Mouse (Mus musculus): ENCODE results near the gene Dnajc17. TPM values are rescaled to one million over a fixed set of nuclear protein-coding genes. Genes with fewer than 3 reads are reported as not detected.

Dnajc17 gene
- total and polyA plus RNA-seq, 3 experiments = 14.7 to 15.8 TPM; not detected in 1

DNA sequence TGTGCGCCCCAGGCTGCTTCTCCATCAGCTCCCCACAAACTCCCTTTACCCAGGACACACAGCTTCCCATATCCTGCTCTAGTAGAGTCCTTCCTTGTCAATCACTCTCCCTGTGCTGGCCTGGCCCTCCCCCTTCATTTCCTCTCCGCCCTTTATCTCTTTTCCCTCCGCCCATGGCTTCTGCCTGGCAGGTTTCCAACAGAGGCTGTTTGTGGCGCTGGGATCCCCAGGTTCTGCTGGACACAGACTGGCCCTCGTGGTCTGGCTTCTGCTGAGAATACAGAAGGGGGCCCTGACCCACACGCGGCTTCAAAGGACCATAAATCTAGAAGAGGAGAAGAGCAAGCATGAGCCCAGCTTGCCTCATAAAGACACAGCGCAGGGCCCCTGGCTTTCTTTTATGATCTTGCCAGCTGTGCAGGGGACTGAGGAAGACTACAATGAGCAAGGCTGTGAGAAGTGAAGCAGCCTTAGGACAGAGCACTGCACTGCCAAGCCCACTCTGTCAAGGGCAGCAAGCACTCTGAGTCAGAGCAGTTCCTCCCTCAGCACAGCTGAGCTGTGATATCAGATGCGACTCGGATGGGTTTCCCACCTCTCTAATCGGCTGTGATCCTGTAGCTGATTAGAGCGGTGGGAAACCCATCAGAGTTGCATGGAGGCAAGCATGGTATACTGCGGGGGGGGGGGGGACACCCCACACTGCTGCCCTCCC, 35.6 kb downstream of the Dnajc17 start (continued):
- TF ChIP-seq MAZ (IDR thresholded peaks at IDR 0.05; ENCODE audit: low read depth, low read length) (0 out of 2 replicates have a peak, but pooled peaks have one; percentile 37), UBTF (IDR thresholded peaks at IDR 0.05; ENCODE audit: borderline replicate concordance, insufficient read depth, low read depth, low read length) (no peak)

- H3K4me3 ChIP-seq (ENCODE audit: control insufficient read depth in 1 of 2, insufficient read depth in 1 of 2, low read depth in 2 of 2, low read length in 2 of 2) = peak overlapping the region; percentile 27 to 44
- no peaks in the 10 kb centered on the region for H3K79me2 ChIP-seq (ENCODE audit: control insufficient read depth, insufficient read depth, low read length, poor library complexity)
- H3K27ac ChIP-seq (ENCODE audit: control insufficient read depth, low read depth, low read length) = peak overlapping the region; percentile 65
- H3K9me3 ChIP-seq (replicated peaks; ENCODE audit: insufficient read depth, low read length) = no peaks in the 10 kb centered on the region
- peaks cover 7 to 35% of the 10 kb centered on the region in 2 experiments; a peak in 3 of 4 replicates for H3K4me1 ChIP-seq (ENCODE audit: control insufficient read depth in 1 of 2, insufficient read depth in 2 of 2, low read length in 2 of 2)
- H3K36me3 ChIP-seq (ENCODE audit: control insufficient read depth in 1 of 2, insufficient read depth in 2 of 2, low read length in 2 of 2) = peaks cover 0 to 14% of the 10 kb centered on the region in 2 experiments; a peak in 2 of 4 replicates
- TF ChIP-seq ELF1 (IDR thresholded peaks at IDR 0.05; ENCODE audit: low read depth, low read length) (0 out of 2 replicates have a peak, but pooled peaks have one; percentile 4), HCFC1 (IDR thresholded peaks at IDR 0.05; ENCODE audit: low read depth, low read length) (no peak), CTCF (IDR thresholded peaks at IDR 0.05 in 2 of 3, conservative IDR thresholded peaks at IDR 0.05 in 1 of 3; ENCODE audit: control insufficient read depth in 1 of 3, insufficient read depth in 1 of 3, low read depth in 2 of 3, low read length in 3 of 3, poor library complexity in 1 of 3, severe bottlenecking in 1 of 3) (no peak), MAFK (IDR thresholded peaks at IDR 0.05; ENCODE audit: borderline replicate concordance, low read depth, low read length) (no peak), MYC (IDR thresholded peaks at IDR 0.05; ENCODE audit: low read depth, low read length) (no peak), ETS1 (IDR thresholded peaks at IDR 0.05; ENCODE audit: low read depth, low read length) (peak; percentile 66), MAX (IDR thresholded peaks at IDR 0.05; ENCODE audit: low read length) (no peak), UBTF (IDR thresholded peaks at IDR 0.05; ENCODE audit: borderline replicate concordance, insufficient read depth, low read depth, low read length) (no peak), TCF12 (IDR thresholded peaks at IDR 0.05; ENCODE audit: low read depth, low read length) (no peak), POLR2AphosphoS2 (IDR thresholded peaks at IDR 0.05; ENCODE audit: low read length) (no peak), NRF1 (IDR thresholded peaks at IDR 0.05; ENCODE audit: insufficient read depth, low read depth, low read length, poor library complexity, severe bottlenecking) (peak; percentile 60), GABPA (IDR thresholded peaks at IDR 0.05; ENCODE audit: low read depth, low read length) (no peak), KAT2A (conservative IDR thresholded peaks at IDR 0.05; ENCODE audit: low read depth, low read length) (no peak), MXI1 (IDR thresholded peaks at IDR 0.05; ENCODE audit: low read depth, low read length) (no peak), ZMIZ1 (IDR thresholded peaks at IDR 0.05; ENCODE audit: low read depth, low read length) (no peak), CHD1 (IDR thresholded peaks at IDR 0.05; ENCODE audit: low read depth, low read length) (no peak), JUND (IDR thresholded peaks at IDR 0.05; ENCODE audit: low read depth, low read length) (no peak), USF2 (IDR thresholded peaks at IDR 0.05; ENCODE audit: borderline replicate concordance in 1 of 2, insufficient read depth in 1 of 2, low read depth in 1 of 2, low read length in 2 of 2) (no peak), RCOR1 (IDR thresholded peaks at IDR 0.05; ENCODE audit: low read depth, low read length) (no peak), POLR2AphosphoS5 (IDR thresholded peaks at IDR 0.05; ENCODE audit: borderline replicate concordance, low read depth, low read length) (no peak)
- DNase-seq (ENCODE audit: low read depth, low spot score) = peak; percentile 68
- peak overlapping the region; percentile 47 for H3K9ac ChIP-seq (ENCODE audit: control insufficient read depth, low read depth, low read length, poor library complexity, severe bottlenecking)
- H3K27me3 ChIP-seq (ENCODE audit: control insufficient read depth in 1 of 2, insufficient read depth in 2 of 2, low read length in 2 of 2) = no peaks in the 10 kb centered on the region
Observed at GRCm38 (mm10) chr2:119172446-119172845, 36.1 kb downstream of the Dnajc17 start.

Data from MEL (cell line).